Mouse (Mus musculus) CH12.LX (cell line): ENCODE results near the gene Plxdc1.

Source experiments
- EP300 ChIP-seq: IDR thresholded peaks from 2 replicates; pipeline ENCODE4 v1.6.1; 2011; ENCODE audit warnings: low read length, improper control_type of control experiment
- GABPA ChIP-seq: IDR thresholded peaks from 2 replicates; pipeline ENCODE4 v1.6.1; 2012; ENCODE audit warnings: low read depth, low read length, improper control_type of control experiment, inconsistent platforms; ENCODE audit not compliant: insufficient replicate concordance
- MAX ChIP-seq: IDR thresholded peaks from 2 replicates; pipeline ENCODE4 v1.6.1; 2011; ENCODE audit warnings: low read length, improper control_type of control experiment
- MEF2A ChIP-seq: IDR thresholded peaks from 2 replicates; pipeline ENCODE4 v1.6.1; 2014; ENCODE audit warnings: low read depth, mild to moderate bottlenecking, inconsistent platforms, low read length, improper control_type of control experiment, borderline replicate concordance
- POLR2A ChIP-seq: IDR thresholded peaks from 2 replicates; pipeline ENCODE4 v1.6.1; 2011; ENCODE audit warnings: low read depth, mild to moderate bottlenecking, improper control_type of control experiment, low read length
- RCOR1 ChIP-seq: conservative IDR thresholded peaks from 2 replicates; pipeline ENCODE4 v1.6.1; 2012; ENCODE audit warnings: low read depth, mild to moderate bottlenecking, inconsistent platforms, low read length, improper control_type of control experiment

GRCm38 (mm10) chr11:97947426-97947825 is 38.8 kb downstream of the Plxdc1 start:
- TF ChIP-seq EP300 (no peak), MAX (no peak), POLR2A (no peak), GABPA (no peak), RCOR1 (no peak), MEF2A (no peak)
